Mouse (Mus musculus) kidney, embryonic 15.5 days (tissue): ENCODE results near the gene Rapgef5. TPM values are rescaled to one million over a fixed set of nuclear protein-coding genes. Genes with fewer than 3 reads are reported as not detected.
A peak's percentile ranks its signal among the peaks of the same experiment; 100 is the strongest.

Experiments used
- ATAC-seq: fragments of 200-750 bp; cut with Nextera tagmentation; replicated peaks from 2 replicates; pipeline ENCODE4 v1.8.0; 2017; ENCODE audit warnings: moderate TSS enrichment; ENCODE audit not compliant: low FRiP score
- H3K27ac ChIP-seq: fragments of 300-500 bp; sonication (generic); 2 replicates; pipeline ENCODE4 v1.5.1; 2015; ENCODE audit warnings: mild to moderate bottlenecking, inconsistent platforms
- H3K27me3 ChIP-seq: fragments of 300-500 bp; sonication (generic); 2 replicates; pipeline ENCODE4 v1.6.1; 2015; ENCODE audit warnings: inconsistent platforms
- H3K36me3 ChIP-seq: fragments of 300-500 bp; sonication (generic); 2 replicates; pipeline ENCODE4 v1.6.1; 2015; ENCODE audit warnings: inconsistent platforms
- H3K4me1 ChIP-seq: fragments of 300-500 bp; sonication (generic); 2 replicates; pipeline ENCODE4 v1.6.1; 2015; ENCODE audit warnings: inconsistent platforms
- H3K4me2 ChIP-seq: fragments of 300-500 bp; sonication (generic); 2 replicates; pipeline ENCODE4 v1.6.1; 2015; ENCODE audit warnings: moderate library complexity, mild to moderate bottlenecking, inconsistent platforms
- H3K4me3 ChIP-seq: fragments of 300-500 bp; sonication (generic); replicated peaks from 2 replicates; pipeline ENCODE4 v1.5.1; 2015; ENCODE audit warnings: mild to moderate bottlenecking, inconsistent platforms
- H3K9ac ChIP-seq: fragments of 300-500 bp; sonication (generic); 2 replicates; pipeline ENCODE4 v1.6.1; 2015; ENCODE audit warnings: mild to moderate bottlenecking, inconsistent platforms
- H3K9me3 ChIP-seq: fragments of 300-500 bp; sonication (generic); replicated peaks from 2 replicates; pipeline ENCODE4 v1.6.1; 2016; ENCODE audit warnings: inconsistent platforms
- WGBS: fragments of 180-500 bp; shearing (Covaris S2); methylation state at CpG from one replicate; pipeline ENCODE4 v1.1.7; 2015; ENCODE audit warnings: mixed read lengths; 5-methylcytosine and 5-hydroxymethylcytosine counted together
- polyA plus RNA-seq: library from polyadenylated mRNA; unstranded; fragments of >200 nt; fragmentation: Nextera tagmentation; extraction: Ambion mirVana; gene quantifications from 2 replicates; pipeline ENCODE4 v1.2.1, GENCODE M21; 2015

The Rapgef5 gene
- polyA plus RNA-seq, 1 experiment from 2014 or later, result 14.2 TPM

DNA sequence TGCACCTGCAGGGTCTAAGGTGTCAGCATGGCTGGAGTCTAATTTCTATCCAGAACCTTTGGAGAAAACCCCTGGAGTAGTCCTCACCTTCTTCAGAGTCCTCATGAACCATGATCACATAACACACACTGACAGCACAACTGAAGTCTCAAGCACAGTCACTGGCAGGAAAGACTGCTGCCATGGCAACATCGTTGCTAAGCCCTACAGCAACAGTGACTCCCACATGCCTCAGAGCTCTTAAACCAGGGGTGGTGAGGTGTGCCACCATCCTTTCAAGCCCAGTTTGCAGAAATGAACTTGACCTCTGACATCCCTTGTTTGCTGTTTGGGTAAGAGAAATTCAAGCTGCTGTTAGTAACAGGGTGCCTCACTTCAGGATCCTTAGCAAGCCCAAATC, 245.4 kb downstream of the Rapgef5 start:
- Histone ChIP-seq H3K4me3 (no peak overlapping the region), H3K9me3 (no peaks in the 10 kb centered on the region), H3K27ac (no peak overlapping the region), H3K9ac (no peak overlapping the region), H3K36me3 (no peaks in the 10 kb centered on the region), H3K27me3 (no peaks in the 10 kb centered on the region), H3K4me1 (peaks cover 16% of the 10 kb centered on the region), H3K4me2 (no peak overlapping the region)
- ATAC-seq, result peak; percentile 82
- 11% methylated on average over 1 of the region's 1 CpGs for WGBS

DNA sequence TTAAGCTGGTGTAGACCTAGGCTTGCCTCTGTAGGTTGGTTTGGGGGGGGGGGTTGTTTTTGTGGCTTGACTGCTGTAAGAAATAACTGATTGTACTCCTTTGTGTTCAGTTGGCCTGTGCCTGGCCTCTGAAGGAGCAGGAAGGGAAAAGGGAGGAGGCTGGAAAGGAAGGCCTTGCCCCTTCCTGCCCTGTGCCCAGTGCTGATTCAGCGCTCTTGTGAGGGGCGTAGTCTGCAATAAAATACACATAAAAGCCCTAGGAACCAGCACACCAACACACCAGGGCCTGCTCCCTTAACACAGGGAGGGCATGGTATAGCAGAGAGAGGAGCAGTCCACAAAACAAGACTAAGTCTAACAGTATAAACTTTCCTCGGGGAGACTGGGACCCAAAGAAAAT, 247.0 kb downstream of the Rapgef5 start:
- Histone ChIP-seq H3K36me3 (no peaks in the 10 kb centered on the region), H3K27me3 (no peaks in the 10 kb centered on the region)
- peak; percentile 49; the same call in 1 of the 2 replicates for ATAC-seq

DNA sequence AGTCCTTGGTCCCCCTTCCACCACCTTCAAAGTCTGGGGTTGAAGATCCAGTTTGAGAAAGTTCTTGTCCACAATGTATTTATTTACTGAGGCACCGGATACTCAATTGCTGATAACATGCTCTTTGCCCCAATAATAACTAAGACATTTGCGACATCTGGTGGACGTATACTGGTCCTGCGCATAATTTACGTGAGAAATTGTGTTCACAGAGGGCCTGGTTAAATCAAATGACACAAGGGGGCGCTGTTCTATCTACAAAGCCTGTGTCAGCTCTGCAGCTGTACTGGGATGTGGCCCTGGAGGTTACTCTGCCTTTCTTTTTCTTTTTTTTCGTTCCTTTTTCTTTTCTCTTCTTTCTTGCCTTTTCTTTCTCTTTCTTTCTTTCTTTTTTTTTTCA, 248.6 kb downstream of the Rapgef5 start:
- Histone ChIP-seq H3K9me3 (no peaks in the 10 kb centered on the region), H3K4me1 (peaks cover 16% of the 10 kb centered on the region), H3K4me2 (no peak overlapping the region), H3K9ac (no peak overlapping the region), H3K4me3 (no peak overlapping the region), H3K36me3 (no peaks in the 10 kb centered on the region), H3K27me3 (no peaks in the 10 kb centered on the region), H3K27ac (no peak overlapping the region)
- ATAC-seq, result peak; percentile 30; the same call in 1 of the 2 replicates
- WGBS, result 8% methylated on average over 7 of the region's 7 CpGs

More for the DNA sequence above, 247.0 kb downstream of the Rapgef5 start:
- no peak overlapping the region for H3K4me2 ChIP-seq
- H3K27ac ChIP-seq, result 0 out of 2 replicates have a peak overlapping the region, but pooled peaks have one; percentile 51
- H3K9me3 ChIP-seq, result no peaks in the 10 kb centered on the region
- no peak overlapping the region for H3K4me3 ChIP-seq
- H3K9ac ChIP-seq, result no peak overlapping the region
- 52% methylated on average over 3 of the region's 3 CpGs for WGBS
- peaks cover 16% of the 10 kb centered on the region for H3K4me1 ChIP-seq

DNA sequence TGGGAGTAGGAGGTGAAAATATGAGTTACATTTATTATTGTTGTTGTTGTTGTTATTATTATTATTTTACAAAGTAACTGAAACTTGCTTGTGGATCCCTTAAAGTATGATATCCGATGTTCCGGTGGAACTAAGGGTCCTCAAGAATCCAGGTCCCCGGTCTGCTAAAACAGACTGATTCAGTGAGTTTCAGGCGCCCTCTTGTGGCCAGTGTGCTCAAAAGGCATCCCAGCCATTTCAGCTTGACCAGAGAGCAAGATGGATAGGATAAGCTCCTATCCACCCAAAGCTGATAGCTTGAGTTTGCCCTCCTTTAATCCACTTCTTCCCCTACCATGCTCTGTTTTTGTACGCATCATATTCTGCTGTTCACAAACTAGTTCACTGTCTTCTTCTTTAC, 252.8 kb downstream of the Rapgef5 start:
- Histone ChIP-seq H3K4me3 (no peak overlapping the region), H3K4me1 (no peaks in the 10 kb centered on the region), H3K4me2 (no peak overlapping the region), H3K27ac (no peak overlapping the region), H3K36me3 (no peaks in the 10 kb centered on the region), H3K9ac (no peak overlapping the region), H3K9me3 (no peaks in the 10 kb centered on the region), H3K27me3 (no peaks in the 10 kb centered on the region)
- WGBS, result 7% methylated on average over 5 of the region's 5 CpGs
- ATAC-seq, result no peak; the same call in 1 of the 2 replicates

DNA sequence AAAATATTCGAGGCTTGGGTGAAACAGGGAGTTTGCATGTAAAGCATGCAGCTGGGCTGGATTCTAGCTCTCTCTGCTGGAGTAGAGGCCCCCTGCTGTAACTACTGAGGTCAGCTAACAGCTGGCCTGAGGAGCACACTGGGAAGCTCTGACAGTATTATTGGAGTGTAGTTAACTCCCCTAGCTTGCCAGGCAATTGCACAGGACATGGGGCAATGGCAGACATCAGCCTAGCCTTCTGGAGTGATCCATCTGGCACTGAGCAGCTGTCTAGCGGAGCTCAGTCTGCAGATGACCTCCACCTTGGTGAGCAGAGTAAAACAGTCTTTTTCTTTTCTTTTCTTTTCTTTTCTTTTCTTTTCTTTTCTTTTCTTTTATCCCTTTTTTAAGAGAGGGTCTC, 253.9 kb downstream of the Rapgef5 start:
- no peaks in the 10 kb centered on the region for H3K4me1 ChIP-seq
- 45% methylated on average over 2 of the region's 2 CpGs for WGBS
- H3K4me2 ChIP-seq, result no peak overlapping the region
- no peaks in the 10 kb centered on the region for H3K9me3 ChIP-seq
- no peak overlapping the region for H3K9ac ChIP-seq
- H3K27ac ChIP-seq, result no peak overlapping the region
- no peak overlapping the region for H3K4me3 ChIP-seq
- H3K27me3 ChIP-seq, result no peaks in the 10 kb centered on the region
- no peaks in the 10 kb centered on the region for H3K36me3 ChIP-seq
- no peak; the same call in 1 of the 2 replicates for ATAC-seq

DNA sequence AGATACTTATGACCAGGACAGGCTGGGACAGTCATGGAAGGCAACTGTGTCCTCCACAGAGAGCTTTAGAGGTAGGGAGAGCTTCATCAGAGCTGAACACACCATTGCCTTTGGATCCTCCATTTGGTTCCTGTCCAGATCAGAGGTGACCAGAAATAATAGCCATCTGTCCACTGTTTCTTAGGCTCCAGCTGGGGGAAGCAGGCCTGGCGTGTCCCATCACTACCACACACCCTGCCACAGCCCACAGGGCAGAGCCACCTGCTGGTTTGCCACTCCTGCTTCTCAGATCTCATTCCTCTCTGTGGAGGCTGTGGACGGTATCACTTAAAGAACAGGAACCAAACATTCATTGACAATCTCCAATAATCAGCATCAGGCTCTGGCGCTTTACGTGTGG, 254.9 kb downstream of the Rapgef5 start:
- WGBS, result 91% methylated on average over 4 of the region's 4 CpGs
- H3K4me3 ChIP-seq, result no peak overlapping the region
- no peak overlapping the region for H3K4me2 ChIP-seq
- H3K27ac ChIP-seq, result no peak overlapping the region
- no peak overlapping the region for H3K9ac ChIP-seq
- H3K36me3 ChIP-seq, result no peaks in the 10 kb centered on the region
- H3K9me3 ChIP-seq, result no peaks in the 10 kb centered on the region
- no peak for ATAC-seq
- no peaks in the 10 kb centered on the region for H3K4me1 ChIP-seq
- H3K27me3 ChIP-seq, result no peaks in the 10 kb centered on the region

DNA sequence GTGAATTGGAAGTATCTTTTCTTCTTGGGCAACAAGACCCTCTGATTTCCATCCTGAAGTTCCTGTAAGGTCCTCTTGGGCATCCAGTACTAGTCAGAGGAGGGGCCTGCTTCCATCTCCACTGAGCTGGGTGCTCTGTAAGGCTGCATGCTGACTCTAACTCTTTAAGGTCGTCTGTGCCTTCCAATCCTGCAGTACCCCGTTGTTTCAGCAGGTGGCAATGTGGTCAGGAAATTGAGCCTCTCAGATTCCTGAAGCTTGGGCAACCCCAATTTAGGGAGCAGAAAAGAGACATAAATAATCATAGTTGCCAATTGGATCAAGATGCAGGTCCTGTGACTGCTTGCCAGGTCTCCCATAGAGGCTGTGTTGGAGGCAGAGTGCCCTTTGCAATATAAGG, 256.4 kb downstream of the Rapgef5 start:
- H3K27me3 ChIP-seq, result no peaks in the 10 kb centered on the region
- H3K4me1 ChIP-seq, result no peaks in the 10 kb centered on the region
- no peaks in the 10 kb centered on the region for H3K36me3 ChIP-seq
- no peak overlapping the region for H3K4me3 ChIP-seq
- no peaks in the 10 kb centered on the region for H3K9me3 ChIP-seq
- H3K27ac ChIP-seq, result no peak overlapping the region
- H3K4me2 ChIP-seq, result no peak overlapping the region
- ATAC-seq, result no peak
- 0% methylated on average over 2 of the region's 2 CpGs for WGBS
- no peak overlapping the region for H3K9ac ChIP-seq

DNA sequence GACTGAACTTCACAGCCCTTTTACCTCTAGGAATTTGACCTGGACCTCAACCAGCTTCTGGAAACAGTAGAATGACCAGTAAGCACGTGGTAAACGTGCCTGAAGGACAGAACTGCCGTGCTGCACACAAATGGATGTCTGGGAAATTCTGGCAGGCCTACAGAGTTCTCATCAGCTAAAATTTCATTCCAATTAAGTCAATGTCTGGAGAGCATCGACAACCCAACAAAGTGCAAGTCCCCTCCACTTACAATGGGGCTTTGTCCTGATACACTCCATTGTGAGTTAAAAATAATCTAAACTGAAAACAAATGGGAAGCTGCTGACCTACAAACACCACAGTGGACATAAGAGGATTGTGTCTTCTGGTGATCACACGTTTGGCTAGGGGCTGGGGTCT, 260.6 kb downstream of the Rapgef5 start:
- Histone ChIP-seq H3K4me1 (no peaks in the 10 kb centered on the region), H3K27ac (no peak overlapping the region), H3K27me3 (no peaks in the 10 kb centered on the region), H3K9me3 (no peaks in the 10 kb centered on the region), H3K36me3 (no peaks in the 10 kb centered on the region), H3K9ac (no peak overlapping the region), H3K4me2 (no peak overlapping the region), H3K4me3 (no peak overlapping the region)
- WGBS, result 65% methylated on average over 5 of the region's 5 CpGs
- ATAC-seq, result no peak

DNA sequence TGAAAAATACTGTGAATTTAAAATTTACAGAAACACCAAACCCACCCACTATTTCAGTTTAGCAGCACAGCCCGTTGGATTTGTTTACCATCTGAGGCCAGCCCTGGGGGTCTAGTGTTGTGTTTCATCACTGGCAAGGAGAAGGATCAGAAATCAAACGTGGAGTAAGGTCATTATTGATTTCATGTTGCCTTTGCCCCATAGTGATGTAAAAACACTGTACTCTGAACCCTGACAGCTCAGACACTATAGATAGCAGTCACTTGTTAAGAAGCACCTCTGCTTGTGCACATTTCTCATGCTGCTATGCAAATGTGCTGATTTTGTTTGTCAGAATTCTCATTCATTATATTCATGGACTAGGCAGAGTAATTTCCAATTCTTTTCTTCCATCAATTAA, 265.1 kb downstream of the Rapgef5 start:
- ATAC-seq, result no peak
- no peak overlapping the region for H3K27ac ChIP-seq
- no peak overlapping the region for H3K9ac ChIP-seq
- H3K36me3 ChIP-seq, result no peaks in the 10 kb centered on the region
- WGBS, result 31% methylated on average over 2 of the region's 2 CpGs
- H3K4me1 ChIP-seq, result 0 out of 2 replicates have a peak, but pooled peaks cover 4% of the 10 kb centered on the region
- no peak overlapping the region for H3K4me3 ChIP-seq
- no peaks in the 10 kb centered on the region for H3K9me3 ChIP-seq
- H3K27me3 ChIP-seq, result no peaks in the 10 kb centered on the region
- H3K4me2 ChIP-seq, result no peak overlapping the region

DNA sequence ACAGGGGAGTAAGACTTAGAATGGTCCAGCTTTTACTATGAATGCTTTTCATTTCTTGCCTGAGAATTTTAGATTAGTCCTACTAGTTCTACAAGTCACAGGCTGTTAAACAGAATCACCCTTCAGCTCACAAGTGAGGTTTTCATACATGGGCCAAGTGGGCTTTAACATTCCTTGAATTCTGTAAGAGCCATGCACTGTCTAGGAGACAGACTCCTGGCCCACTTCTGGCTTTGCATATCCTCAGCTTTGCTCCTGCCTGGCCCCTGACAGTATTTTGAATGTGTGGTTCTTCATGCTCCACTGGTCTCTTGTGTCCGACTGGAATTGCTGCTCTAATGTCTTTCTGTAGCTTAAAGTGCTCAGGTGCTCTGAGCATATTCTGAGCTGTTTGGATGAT, 267.1 kb downstream of the Rapgef5 start:
- Histone ChIP-seq H3K27ac (no peak overlapping the region), H3K9me3 (no peaks in the 10 kb centered on the region), H3K36me3 (no peaks in the 10 kb centered on the region), H3K27me3 (peaks cover 7% of the 10 kb centered on the region; the same call in 1 of the 2 replicates), H3K4me2 (no peak overlapping the region), H3K9ac (no peak overlapping the region), H3K4me3 (no peak overlapping the region), H3K4me1 (peaks cover 4% of the 10 kb centered on the region; the same call in 1 of the 2 replicates)
- WGBS, result 38% methylated on average over 1 of the region's 1 CpGs
- ATAC-seq, result no peak

DNA sequence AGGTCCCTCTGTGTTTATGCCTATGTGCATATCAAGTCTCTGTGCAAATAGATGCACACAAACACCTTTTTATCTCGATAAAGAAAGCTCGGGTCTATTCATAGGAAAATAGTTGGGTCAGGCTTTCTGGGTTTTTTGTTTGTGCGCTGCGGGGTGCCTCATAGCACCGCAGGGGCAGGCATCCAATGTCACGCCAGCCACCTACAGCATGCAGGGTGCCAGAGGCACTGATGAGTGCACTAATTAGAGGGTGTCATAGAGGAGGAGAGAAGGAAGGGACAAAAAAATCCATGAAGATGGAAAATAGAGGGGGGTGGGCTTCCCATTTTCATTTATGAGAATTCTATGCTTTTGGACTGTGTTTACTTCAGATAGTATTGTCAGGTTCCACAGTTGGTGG, 270.3 kb downstream of the Rapgef5 start:
- 56% methylated on average over 6 of the region's 6 CpGs for WGBS
- no peak overlapping the region for H3K9ac ChIP-seq
- H3K4me1 ChIP-seq, result peaks cover 8% of the 10 kb centered on the region; the same call in 1 of the 2 replicates
- no peak overlapping the region for H3K4me2 ChIP-seq
- ATAC-seq, result no peak
- H3K27ac ChIP-seq, result no peak overlapping the region
- H3K36me3 ChIP-seq, result no peaks in the 10 kb centered on the region
- H3K27me3 ChIP-seq, result peaks cover 7% of the 10 kb centered on the region; the same call in 1 of the 2 replicates
- no peaks in the 10 kb centered on the region for H3K9me3 ChIP-seq
- no peak overlapping the region for H3K4me3 ChIP-seq

DNA sequence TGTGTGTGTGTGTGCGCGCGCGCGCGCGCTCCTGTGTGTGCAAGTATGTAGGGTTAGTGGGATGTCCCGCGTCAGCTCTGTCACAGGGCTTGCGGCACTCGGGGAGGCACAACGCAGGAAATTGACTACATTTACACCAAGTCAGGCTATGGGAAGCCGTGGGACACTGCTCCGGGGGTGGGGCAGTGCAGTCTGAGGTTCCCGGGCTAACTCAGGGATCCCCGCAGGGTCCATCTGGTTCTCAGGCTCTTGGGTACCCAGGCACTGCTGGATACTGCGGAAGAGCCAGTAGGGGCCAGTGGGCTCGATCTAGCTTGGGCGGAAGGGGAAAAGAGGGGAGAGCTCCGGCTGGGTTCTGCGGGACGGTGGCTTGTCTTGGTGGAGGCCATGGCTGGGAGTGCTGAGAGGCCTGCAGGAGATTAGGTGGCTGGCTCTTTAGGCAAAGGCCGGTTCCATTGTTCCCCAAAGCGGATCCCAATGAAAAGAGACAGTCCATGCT, 272.3 kb downstream of the Rapgef5 start:
- peaks cover 4% of the 10 kb centered on the region; the same call in 1 of the 2 replicates for H3K4me1 ChIP-seq
- H3K9me3 ChIP-seq, result no peaks in the 10 kb centered on the region
- ATAC-seq, result peak; percentile 43; the same call in 1 of the 2 replicates
- peak overlapping the region; percentile 66 for H3K4me2 ChIP-seq
- H3K27ac ChIP-seq, result no peak overlapping the region
- peak overlapping the region; percentile 36 for H3K4me3 ChIP-seq
- H3K27me3 ChIP-seq, result peaks cover 7% of the 10 kb centered on the region; the same call in 1 of the 2 replicates
- no peaks in the 10 kb centered on the region for H3K36me3 ChIP-seq
- peak overlapping the region; percentile 31; the same call in 1 of the 2 replicates for H3K9ac ChIP-seq
- WGBS, result 14% methylated on average over 24 of the region's 24 CpGs

DNA sequence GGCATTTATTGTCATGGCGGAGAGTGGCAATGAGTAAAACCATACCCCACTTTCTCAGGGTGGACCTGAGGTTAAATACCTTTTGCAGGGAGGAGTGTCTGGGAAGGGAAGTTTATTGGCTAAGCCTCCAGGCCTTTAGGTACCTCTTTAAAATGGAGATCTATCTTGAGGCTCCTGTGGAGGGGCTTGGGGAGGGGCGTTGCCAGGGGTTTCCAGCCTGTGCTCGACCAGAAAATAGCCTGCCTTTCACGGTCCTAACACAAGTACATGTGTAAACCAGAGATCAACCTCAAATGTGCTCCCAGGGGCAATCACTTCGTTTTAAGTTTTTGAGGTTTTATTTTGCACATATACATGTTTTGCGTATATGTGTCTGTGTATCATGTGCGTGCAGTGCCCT, 272.7 kb downstream of the Rapgef5 start:
- WGBS, result 40% methylated on average over 7 of the region's 7 CpGs

More for the DNA sequence above, 272.7 kb downstream of the Rapgef5 start:
- peak overlapping the region; percentile 66 for H3K4me2 ChIP-seq
- no peak for ATAC-seq
- H3K36me3 ChIP-seq, result no peaks in the 10 kb centered on the region
- H3K9me3 ChIP-seq, result no peaks in the 10 kb centered on the region
- no peak overlapping the region for H3K9ac ChIP-seq
- H3K4me3 ChIP-seq, result no peak overlapping the region
- H3K4me1 ChIP-seq, result peaks cover 4% of the 10 kb centered on the region; the same call in 1 of the 2 replicates
- H3K27me3 ChIP-seq, result peaks cover 7% of the 10 kb centered on the region; the same call in 1 of the 2 replicates
- no peak overlapping the region for H3K27ac ChIP-seq
